Mouse (Mus musculus) liver, embryonic 14.5 days (tissue): ENCODE measurements around the gene Fbxl16. TPM values are rescaled to one million over a fixed set of nuclear protein-coding genes. Genes with fewer than 3 reads are reported as not detected.

Experiments used
- ATAC-seq: fragments of 200-750 bp; cut with Nextera tagmentation; 2 replicates; pipeline ENCODE4 v1.8.0; 2017; ENCODE audit warnings: moderate number of reproducible peaks, mild to moderate bottlenecking, moderate library complexity; ENCODE audit not compliant: insufficient read depth
- DNase-seq, 3 experiments: peaks; one replicate each; pipeline ENCODE4 v3.0.0-alpha.2; 2012 to 2013; ENCODE audit warnings: low read depth in 3 of 3, low spot score in 3 of 3
- H3K27ac ChIP-seq: fragments of 300-500 bp; sonication (generic); 2 replicates; pipeline ENCODE4 v1.5.1; 2014; ENCODE audit warnings: moderate library complexity, mild to moderate bottlenecking, control low read depth, inconsistent platforms
- H3K27me3 ChIP-seq: fragments of 300-500 bp; sonication (generic); 2 replicates; pipeline ENCODE4 v1.6.1; 2014; ENCODE audit warnings: mild to moderate bottlenecking, low read length, moderate library complexity; ENCODE audit not compliant: control insufficient read depth, insufficient read depth
- H3K36me3 ChIP-seq: fragments of 300-500 bp; sonication (generic); replicated peaks from 2 replicates; pipeline ENCODE4 v1.6.1; 2014; ENCODE audit warnings: low read depth; ENCODE audit not compliant: control insufficient read depth, insufficient read depth
- H3K4me1 ChIP-seq, 2 experiments: fragments of 200-500 bp in 1 of 2; fragments of 300-500 bp in 1 of 2; sonication (generic) in 1 of 2; replicated peaks; 2 replicates each; pipeline ENCODE4 v1.6.1; 2012 to 2014; ENCODE audit warnings: antibody characterized with exemption in 1 of 2, inconsistent platforms in 1 of 2, low read length in 1 of 2; ENCODE audit not compliant: control insufficient read depth in 2 of 2, insufficient read depth in 2 of 2
- H3K4me2 ChIP-seq: fragments of 300-500 bp; sonication (generic); 2 replicates; pipeline ENCODE4 v1.6.1; 2014; ENCODE audit warnings: low read depth, mild to moderate bottlenecking, control low read depth, moderate library complexity
- H3K4me3 ChIP-seq, 2 experiments: fragments of 200-500 bp in 1 of 2; fragments of 300-500 bp in 1 of 2; sonication (generic) in 1 of 2; 2 replicates each; pipeline ENCODE4 v1.5.1; 2012 to 2014; ENCODE audit warnings: low read depth in 2 of 2, low read length in 2 of 2, mild to moderate bottlenecking in 2 of 2, control low read depth in 1 of 2, inconsistent platforms in 1 of 2, moderate library complexity in 1 of 2; ENCODE audit not compliant: insufficient read depth in 1 of 2
- H3K9ac ChIP-seq: fragments of 300-500 bp; sonication (generic); replicated peaks from 2 replicates; pipeline ENCODE4 v1.6.1; 2014; ENCODE audit warnings: mild to moderate bottlenecking, control low read depth, moderate library complexity
- H3K9me3 ChIP-seq: fragments of 300-500 bp; sonication (generic); 2 replicates; pipeline ENCODE4 v1.6.1; 2016; ENCODE audit warnings: low read length, mixed read lengths; ENCODE audit not compliant: control insufficient read depth
- CTCF ChIP-seq: IDR thresholded peaks from 2 replicates; pipeline ENCODE4 v1.5.1; 2016; ENCODE audit warnings: antibody characterized with exemption, low read depth, control low read depth
- EP300 ChIP-seq: IDR thresholded peaks from 2 replicates; pipeline ENCODE4 v1.6.1; 2016; ENCODE audit warnings: antibody characterized with exemption, low read depth
- WGBS: fragments of 180-500 bp; shearing (Covaris S2); extraction: QIAGEN DNeasy Blood & Tissue Kit; methylation state at CpG from one replicate; pipeline ENCODE4 v1.1.7; 2014; ENCODE audit not compliant: insufficient replicate concordance; 5-methylcytosine and 5-hydroxymethylcytosine counted together
- polyA plus RNA-seq, 2 experiments: library from polyadenylated mRNA; depleted of rRNA in 1 of 2; stranded (reverse) in 1 of 2; unstranded in 1 of 2; fragments of >200 nt; fragmentation: Nextera tagmentation in 1 of 2; extraction: Ambion mirVana in 1 of 2; gene quantifications; 2 replicates each; pipeline versions ENCODE4 v1.2.1 to v1.2.3; 2012 to 2014

The Fbxl16 gene
- polyA plus RNA-seq, 2 experiments, result 0.04 TPM; not detected in 1

- Histone ChIP-seq H3K4me2 (no peak within 1 kb of the TSS; the same call in 1 of the 2 replicates), H3K9ac (no peak within 1 kb of the TSS), H3K27ac (no peak within 1 kb of the TSS), H3K27me3 (no peaks in the 10 kb centered on the region), H3K4me1 (peaks cover 16 to 19% of the 10 kb centered on the region in 2 experiments), H3K4me3 (no peak within 1 kb of the TSS), H3K36me3 (peaks cover 32% of the 10 kb centered on the region), H3K9me3 (no peaks in the 10 kb centered on the region)
- WGBS, result 93% methylated on average over 22 of the region's 22 CpGs
- TF ChIP-seq CTCF (no peak), EP300 (no peak)
- ATAC-seq (no peak), DNase-seq (no peak)
These were observed 32.4 kb downstream of the Fbxl16 start, which contains the start of gene Gm20683 for GRCm38 (mm10) chr17:25841117-25841880. Gene Gm20683, minus strand, starts transcription at chr17:25841763.

GRCm38 (mm10) chr17:25842509-25842908 is 33.6 kb downstream of the Fbxl16 start:
- no peak overlapping the region; the same call in 1 of the 2 replicates for H3K4me2 ChIP-seq
- H3K36me3 ChIP-seq, result peaks cover 34% of the 10 kb centered on the region
- no peak overlapping the region for H3K4me3 ChIP-seq
- peaks cover 13 to 16% of the 10 kb centered on the region in 2 experiments for H3K4me1 ChIP-seq
- ATAC-seq, result no peak
- H3K9ac ChIP-seq, result no peak overlapping the region
- 80% methylated on average over 3 of the region's 3 CpGs for WGBS
- H3K27ac ChIP-seq, result no peak overlapping the region
- TF ChIP-seq CTCF, result 0 out of 2 replicates have a peak, but pooled peaks have one; percentile 1
- TF ChIP-seq EP300, result no peak
- H3K27me3 ChIP-seq, result no peaks in the 10 kb centered on the region
- H3K9me3 ChIP-seq, result no peaks in the 10 kb centered on the region
- DNase-seq, result no peak

GRCm38 (mm10) chr17:25843122-25843521 is 34.2 kb downstream of the Fbxl16 start:
- TF ChIP-seq EP300 (no peak), CTCF (no peak)
- Histone ChIP-seq H3K9me3 (no peaks in the 10 kb centered on the region), H3K4me3 (peak overlapping the region; percentile 70 to 75), H3K27ac (peak overlapping the region; percentile 43), H3K4me1 (peaks cover 13 to 15% of the 10 kb centered on the region in 2 experiments), H3K27me3 (no peaks in the 10 kb centered on the region), H3K9ac (peak overlapping the region; percentile 74), H3K36me3 (peaks cover 36% of the 10 kb centered on the region), H3K4me2 (peak overlapping the region; percentile 85)
- ATAC-seq (no peak), DNase-seq (no peak)
- 86% methylated on average over 4 of the region's 4 CpGs for WGBS

GRCm38 (mm10) chr17:25843636-25844395 is 34.9 kb downstream of the Fbxl16 start:
- TF ChIP-seq CTCF (peak; percentile 13; the same call in 1 of the 2 replicates), EP300 (no peak)
- Histone ChIP-seq H3K4me3 (peak overlapping the region; percentile 70 to 75), H3K27me3 (no peaks in the 10 kb centered on the region), H3K9me3 (no peaks in the 10 kb centered on the region), H3K36me3 (peaks cover 34% of the 10 kb centered on the region), H3K4me2 (peak overlapping the region; percentile 85), H3K9ac (peak overlapping the region; percentile 74), H3K27ac (peak overlapping the region; percentile 43), H3K4me1 (peaks cover 13 to 15% of the 10 kb centered on the region in 2 experiments)
- 2% methylated on average over 36 of the region's 38 CpGs for WGBS
- DNase-seq, result no peak
- ATAC-seq, result peak; percentile 63
